Mouse (Mus musculus) layer of hippocampus, adult 18-20 months (tissue): ENCODE measurements around the gene Nfx1. TPM values are rescaled to one million over a fixed set of nuclear protein-coding genes. Genes with fewer than 3 reads are reported as not detected.

ENCODE experiments used
- DNase-seq, 2 experiments: peaks; one replicate each; pipeline ENCODE4 v3.0.0; 2022; ENCODE audit warnings: low spot score in 2 of 2
- total RNA-seq, 2 experiments: library from RNA; stranded (reverse); gene quantifications; 2 replicates each; pipeline ENCODE4 v1.2.3; 2021

Nfx1 gene
- total RNA-seq, 2 experiments from 2014 or later: 65.6 to 68.7 TPM

GRCm38 (mm10) chr4:40974011-40974410, 3.3 kb downstream of the Nfx1 start:
- no peak for DNase-seq

GRCm38 (mm10) chr4:40975678-40976077, 5.0 kb downstream of the Nfx1 start:
- DNase-seq: no peak

DNA sequence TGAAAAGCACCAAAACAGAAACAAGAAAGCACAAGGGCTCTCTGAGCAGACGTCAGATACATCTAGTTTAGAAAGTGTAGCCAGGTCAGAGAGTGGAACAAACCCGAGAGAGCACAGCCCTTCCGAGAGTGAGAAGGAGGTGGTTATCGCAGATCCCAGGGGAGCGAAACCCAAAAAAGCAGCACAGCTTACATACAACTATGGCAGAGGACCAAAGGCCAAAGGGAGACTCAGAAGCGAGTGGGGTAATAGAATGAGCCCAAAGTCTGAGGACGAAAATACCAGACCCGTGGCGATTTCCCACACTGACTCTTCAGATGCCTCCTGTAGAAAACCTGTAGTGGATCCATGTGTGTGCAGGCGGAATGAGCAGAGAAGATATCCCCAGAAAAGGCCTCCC, 5.9 kb downstream of the Nfx1 start:
- DNase-seq: no peak

GRCm38 (mm10) chr4:40979430-40979829, 8.7 kb downstream of the Nfx1 start:
- DNase-seq: no peak

GRCm38 (mm10) chr4:40982486-40982885, 11.8 kb downstream of the Nfx1 start:
- DNase-seq: no peak

DNA sequence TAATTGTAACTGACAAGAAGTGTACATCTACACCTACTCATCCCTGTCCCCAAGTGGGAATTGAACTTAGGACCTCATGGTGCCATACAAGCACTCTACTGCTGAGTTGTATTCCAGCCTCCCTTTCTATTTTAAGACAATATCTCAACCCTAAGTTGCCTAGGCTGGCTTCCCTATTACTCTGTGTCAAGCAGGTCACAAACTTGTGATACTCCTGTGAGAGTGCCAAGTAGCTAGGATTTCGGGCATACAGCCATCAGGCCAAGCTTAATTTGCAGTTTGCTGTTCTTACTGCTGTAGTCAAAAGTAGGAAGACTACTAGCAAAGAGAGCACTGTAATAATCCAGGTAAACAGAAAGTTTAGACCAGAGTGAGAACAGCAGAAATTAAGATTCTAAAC, 13.0 kb downstream of the Nfx1 start:
- no peak for DNase-seq

GRCm38 (mm10) chr4:40989633-40990032, 18.9 kb downstream of the Nfx1 start:
- no peak for DNase-seq

GRCm38 (mm10) chr4:40996302-40996701, 25.6 kb downstream of the Nfx1 start:
- DNase-seq: no peak

- DNase-seq: no peak
Observed at GRCm38 (mm10) chr4:40997916-40998315, 27.2 kb downstream of the Nfx1 start.

GRCm38 (mm10) chr4:41000271-41000670, 29.6 kb downstream of the Nfx1 start:
- DNase-seq: no peak

- peak in 1 of 2 experiments; percentile 63 for DNase-seq
Observed at GRCm38 (mm10) chr4:41000842-41001639, 30.3 kb downstream of the Nfx1 start.

DNA sequence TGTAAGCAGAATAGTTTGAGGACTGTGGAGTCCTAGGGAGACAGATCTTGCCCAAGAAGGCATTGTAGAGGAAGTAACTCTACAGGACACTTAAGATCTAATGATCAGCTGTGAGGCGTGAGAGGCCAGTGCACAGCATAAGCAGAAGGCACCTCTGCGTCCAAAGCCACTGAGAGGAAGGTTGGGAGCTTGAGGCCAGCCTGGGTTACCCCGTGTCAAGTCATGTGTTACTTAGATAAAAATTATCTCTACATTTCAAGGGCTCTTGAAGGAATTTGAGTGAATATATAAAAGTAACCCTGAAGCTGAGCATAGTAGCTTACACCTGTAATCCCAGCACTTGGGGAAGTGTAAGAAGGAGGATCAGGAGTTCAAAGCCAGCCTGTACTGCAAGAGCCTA, 42.6 kb downstream of the Nfx1 start:
- DNase-seq: no peak

DNA sequence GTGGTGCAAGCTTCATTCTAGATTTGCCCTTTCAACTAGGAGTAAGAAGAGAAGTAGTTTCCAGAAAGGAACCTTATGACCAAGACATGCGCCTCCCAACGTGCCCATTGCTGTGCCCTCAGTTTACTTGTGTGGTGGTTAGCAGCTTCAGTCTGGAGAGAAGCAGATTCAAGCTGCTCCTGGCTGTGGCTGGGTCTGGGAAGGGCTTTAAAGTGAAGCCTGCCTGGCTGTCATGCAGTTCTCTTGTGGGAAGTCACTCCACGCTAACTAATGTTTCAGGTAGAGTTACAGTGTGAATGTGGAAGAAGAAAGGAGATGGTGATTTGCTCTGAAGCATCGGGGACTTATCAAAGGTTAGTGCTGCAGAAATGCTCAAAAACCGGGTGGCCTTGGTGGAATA, 45.1 kb downstream of the Nfx1 start:
- no peak for DNase-seq

GRCm38 (mm10) chr4:41021094-41021493, 50.4 kb downstream of the Nfx1 start:
- DNase-seq: no peak

GRCm38 (mm10) chr4:41026086-41026787, 55.5 kb downstream of the Nfx1 start:
- DNase-seq: no peak

DNA sequence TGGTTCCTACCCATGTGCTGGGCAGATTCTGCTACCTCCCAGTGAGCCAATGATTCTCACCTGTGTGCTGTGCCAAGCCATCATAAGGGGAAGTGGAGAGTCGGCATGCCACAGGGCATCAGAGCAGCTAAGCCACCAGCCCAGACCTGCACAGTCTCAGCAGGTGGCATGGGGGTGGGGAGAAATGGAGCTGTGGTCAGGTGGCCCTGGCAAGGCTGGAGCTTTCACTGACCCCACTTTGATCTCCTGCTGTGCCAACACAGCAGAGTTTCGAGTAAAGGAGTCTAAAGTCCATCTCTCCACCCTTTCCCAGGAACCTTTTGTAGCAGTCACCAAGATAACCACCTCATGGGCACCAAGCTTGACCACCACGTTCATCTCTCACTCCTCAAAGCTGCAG, 57.2 kb downstream of the Nfx1 start:
- DNase-seq: no peak

- no peak for DNase-seq
Observed at GRCm38 (mm10) chr4:41028272-41028671, 57.6 kb downstream of the Nfx1 start.

DNA sequence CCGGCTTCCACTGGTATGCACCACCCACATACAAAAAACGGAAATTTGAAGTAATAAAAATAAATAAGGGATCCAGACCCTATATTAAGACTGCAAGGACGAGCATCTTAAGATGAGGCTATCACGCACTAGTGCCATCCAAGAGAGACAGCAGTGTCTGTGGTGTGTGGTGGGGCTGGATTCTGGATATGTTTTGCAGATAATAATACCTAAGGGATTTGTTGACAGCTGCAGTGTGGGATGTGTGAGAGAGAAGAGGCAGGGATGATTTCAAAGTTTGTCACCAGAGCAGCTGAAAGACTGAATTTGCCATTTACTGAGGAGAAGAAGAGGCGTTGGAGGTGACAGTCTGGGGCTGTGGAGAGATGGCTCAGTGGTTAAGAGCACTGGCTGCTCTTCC, 58.7 kb downstream of the Nfx1 start:
- peak; percentile 73 to 88 for DNase-seq

DNA sequence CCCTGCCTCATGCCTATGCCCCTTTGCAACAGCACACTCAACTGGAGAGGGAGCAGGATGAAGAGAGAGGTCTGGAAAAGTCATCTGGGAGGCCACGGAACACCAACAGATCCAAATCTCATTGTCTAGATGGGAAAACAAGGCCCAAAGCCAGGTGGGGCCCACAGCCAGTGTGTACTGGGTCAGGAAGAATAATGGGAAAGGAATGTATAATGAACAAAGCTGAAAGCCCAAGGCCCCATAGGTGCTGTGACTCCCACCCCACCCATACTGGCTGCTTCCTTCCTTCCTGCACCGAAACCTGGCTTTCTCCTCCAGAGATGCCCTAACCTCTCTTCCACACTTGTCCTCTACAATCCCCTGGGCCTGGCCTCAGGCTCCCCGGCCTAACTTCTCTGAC, 60.5 kb downstream of the Nfx1 start:
- DNase-seq: no peak

- DNase-seq: no peak
Observed at GRCm38 (mm10) chr4:41037942-41038341, 67.2 kb downstream of the Nfx1 start.

DNA sequence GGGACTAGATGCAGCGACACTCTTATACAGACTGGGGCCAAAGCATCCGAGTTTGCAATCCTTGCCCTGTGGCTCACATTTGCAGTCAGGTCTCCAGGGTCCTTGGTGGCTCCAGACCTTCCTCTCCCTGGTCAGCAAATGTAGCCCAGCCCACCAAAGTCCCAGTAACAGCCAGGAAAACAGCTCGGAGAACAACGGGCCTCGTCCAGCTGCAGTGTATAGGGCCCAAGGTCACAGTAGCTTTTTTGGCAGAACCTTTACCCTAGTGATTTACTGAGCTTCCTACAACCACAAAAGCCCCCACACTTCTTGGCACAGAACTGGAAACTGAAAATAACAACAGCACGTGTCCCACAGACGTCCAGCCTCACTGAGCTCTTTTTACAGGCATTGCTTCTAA, 70.3 kb downstream of the Nfx1 start:
- no peak for DNase-seq

GRCm38 (mm10) chr4:41042880-41043279, 72.2 kb downstream of the Nfx1 start:
- DNase-seq: no peak

DNA sequence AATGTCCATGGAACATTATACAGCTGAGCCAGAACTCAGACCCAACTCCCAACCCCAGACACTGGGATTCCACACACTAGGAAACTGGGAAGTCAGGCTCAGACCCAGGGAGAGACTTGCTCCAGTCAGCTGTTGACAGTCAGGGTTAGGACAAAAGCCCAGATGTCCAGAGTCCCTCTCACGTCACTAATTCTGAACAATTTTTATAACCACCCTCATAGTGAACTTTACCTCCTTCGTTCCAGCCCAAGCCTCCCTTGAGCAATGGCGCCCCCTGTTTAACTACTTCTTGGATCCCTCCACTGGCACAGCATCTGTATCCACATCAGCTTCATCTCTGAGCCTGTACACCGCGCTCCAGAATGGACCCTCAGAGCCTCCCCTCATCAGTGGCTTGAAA, 73.3 kb downstream of the Nfx1 start:
- no peak for DNase-seq
